Mouse (Mus musculus): Measurements from ENCODE around the gene Utp11.

The Utp11 gene

GRCm38 (mm10) chr4:124704797-124705474 lies 11.5 kb upstream of the Utp11 start:
- peak; percentile 58 for DNase-seq (ENCODE audit: low spot score)

DNA sequence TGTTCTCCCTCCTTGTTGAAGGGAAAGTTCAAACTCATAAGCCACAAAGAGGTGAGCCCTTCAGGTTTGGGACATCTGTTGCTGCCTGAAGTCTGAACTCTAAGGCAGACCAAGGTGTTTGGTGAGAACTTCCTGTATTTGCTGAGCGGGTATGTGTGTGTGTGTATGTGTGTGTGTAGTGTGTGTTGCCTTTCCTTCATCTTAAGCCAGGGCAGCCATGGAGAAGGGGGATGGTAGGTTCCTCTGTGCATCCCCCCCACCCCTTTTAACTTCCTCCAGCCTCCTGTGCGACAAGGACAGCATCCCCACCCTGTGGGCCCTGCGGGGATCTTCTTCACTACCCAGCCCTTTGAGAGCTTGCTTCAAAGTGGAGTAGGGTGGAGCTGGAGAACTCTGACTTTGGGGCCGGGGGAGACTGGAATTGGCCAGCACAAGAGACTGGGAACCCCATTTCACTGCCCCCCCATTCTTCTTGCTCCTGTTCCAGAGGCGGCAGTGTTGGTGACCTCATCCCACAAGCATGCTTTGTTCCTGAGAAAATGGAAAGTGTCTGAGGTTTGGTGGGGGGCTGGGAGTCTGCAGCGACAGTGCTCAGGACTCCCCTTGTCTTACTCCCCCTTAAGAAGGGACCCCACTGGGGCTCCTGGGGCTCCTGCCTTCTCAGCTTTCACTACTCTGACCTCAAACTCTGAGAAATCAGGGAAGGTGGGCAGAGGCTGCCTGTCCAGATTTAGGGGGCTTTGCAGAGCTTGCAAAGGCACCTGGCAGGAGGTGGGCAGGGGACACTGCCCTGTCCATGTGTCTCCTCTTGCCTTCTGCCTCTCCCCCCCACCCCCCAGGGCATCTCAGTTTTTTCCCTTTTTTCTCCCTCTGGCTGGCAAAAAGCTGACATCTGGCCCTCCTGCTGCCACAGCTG lies 10.7 kb upstream of the Utp11 start:
- DNase-seq (ENCODE audit: low spot score), result peak; percentile 43

DNA sequence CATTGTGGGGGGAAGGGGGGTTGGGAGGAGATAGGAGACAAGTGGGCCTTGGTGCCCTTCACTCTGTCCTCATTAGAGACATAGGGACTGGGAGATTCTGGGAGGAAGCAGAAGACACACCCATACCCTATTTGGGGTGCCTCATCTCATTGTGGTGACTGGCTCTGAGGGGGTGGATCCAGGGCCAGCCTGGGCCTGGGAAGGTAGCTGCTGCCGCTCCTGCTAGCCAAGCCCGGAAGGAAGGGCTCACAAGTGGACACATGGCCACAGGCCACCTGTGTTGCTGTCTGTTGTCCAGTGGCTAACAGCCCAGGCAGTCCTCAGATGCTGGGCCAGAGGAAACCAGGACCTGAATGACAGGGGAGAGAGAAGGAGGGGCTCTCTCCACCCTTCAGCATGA lies 10.0 kb upstream of the Utp11 start:
- DNase-seq (ENCODE audit: low spot score), result no peak

DNA sequence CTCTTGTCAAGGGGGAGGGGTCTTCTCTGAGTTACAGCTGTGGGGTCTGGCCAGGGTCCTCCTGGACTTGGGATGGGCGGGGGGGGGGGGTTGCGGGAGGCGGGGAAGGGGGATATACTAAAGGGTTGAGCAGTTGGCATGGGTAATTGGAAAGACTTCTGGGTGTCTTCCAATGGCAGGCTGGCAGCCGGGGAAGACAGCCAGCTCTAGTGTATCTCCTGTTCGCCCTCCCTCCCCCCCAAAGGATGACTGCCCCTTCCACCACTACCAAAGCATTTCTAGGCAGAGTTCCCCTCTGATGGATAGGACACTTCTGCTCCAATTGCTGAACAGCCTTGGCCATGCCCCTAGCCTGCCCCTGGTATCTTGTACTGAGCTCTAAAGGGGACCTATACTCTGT lies 8.5 kb upstream of the Utp11 start:
- no peak for DNase-seq (ENCODE audit: low spot score)

DNA sequence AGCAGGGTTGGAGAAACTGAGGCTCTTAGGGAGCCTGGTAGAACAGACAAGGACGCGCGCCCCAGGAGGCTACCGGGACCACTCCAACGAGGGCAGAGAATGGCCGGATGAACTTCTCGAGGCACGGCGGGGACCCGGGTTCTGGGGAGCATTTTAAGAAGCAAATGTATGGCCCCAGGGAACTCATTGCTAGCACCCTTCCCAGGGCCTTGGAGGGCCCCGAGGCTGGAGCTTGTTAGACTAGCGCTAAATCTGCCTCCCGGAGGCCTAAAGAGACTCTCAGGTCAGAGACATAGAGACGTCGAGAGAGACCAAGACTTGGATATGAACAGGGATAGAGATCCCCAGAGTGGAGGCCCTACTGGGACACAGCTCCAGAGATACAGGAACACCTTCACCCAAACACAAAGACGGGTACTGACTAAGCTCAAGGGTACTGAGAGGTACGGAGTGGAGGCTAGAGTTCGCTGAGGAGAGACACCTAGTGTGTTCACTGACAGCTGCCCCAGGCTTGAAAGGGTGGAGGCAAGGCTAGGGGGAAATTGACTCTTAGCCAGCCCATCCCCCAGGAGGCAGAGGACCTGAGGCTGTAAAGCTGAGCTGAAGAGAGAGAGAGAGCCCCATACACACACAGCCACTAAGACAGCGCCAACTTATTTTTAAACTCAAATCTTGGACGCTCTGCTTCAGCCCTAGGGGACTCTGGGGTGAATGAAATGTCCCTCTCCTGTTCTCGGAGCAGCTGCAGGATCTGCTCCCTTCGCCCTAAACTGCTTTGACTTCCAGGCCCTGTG lies 7.8 kb upstream of the Utp11 start:
- DNase-seq (ENCODE audit: low spot score), result peak; percentile 64

DNA sequence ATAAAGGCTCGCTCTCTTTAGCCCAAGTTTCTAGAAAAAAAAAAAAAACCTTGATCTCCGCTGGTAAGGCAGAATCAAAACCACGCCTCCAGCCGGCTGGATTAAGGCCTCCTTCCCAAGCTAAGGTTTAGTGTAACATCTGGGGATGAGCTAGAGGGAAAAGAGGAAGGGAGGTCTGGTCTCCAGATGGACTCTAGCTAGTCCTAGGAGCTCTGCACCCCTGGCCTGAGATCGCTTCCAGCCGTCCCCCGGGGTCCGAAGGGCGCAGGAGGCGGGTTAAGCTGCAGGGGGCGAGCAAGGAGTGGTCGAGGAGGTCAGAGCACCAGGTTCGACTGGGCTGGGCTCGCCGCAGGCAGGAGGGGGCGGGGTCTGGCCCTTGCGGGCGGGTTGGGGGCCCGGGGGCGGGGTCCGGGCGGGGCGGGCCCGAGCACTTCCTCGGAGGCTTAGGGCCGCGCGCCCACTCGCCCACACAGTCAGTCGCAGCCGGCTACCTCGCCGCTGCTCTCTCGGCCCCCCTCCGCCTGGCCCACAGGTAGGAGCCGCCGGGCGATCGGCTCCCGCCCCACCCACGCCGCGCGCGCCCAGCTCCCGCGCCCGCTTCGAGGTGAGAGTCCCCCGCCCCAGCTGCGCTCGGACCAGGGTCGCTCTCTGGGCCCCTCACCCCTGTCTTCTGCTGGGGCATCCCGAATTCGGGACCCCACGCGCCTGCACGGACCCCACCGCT lies 7.0 kb upstream of the Utp11 start, which contains the start of gene Fhl3:
TSS of gene Fhl3 (plus strand) at position 454 of the 724 bp plus-strand sequence.
- peak; percentile 81 for DNase-seq (ENCODE audit: low spot score)

DNA sequence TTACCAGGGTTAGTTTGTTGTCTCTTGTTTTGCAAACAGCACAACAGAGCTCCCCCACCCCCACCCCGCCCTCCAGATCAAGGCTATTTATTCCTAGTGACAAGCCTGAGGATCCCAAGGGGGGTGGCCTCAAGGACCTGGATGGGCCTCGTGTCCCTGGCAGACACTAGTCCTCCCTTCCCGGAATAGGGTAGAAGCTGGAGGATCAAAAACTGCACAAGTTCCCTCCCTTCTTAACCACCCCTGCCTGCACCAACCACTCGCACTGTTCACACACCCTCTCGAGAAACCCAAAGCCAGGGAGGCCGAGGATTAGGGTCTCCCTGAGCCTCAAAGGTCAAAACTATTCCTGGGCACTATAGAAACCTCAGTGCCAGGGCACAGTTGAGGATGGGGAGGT lies 6.4 kb upstream of the Utp11 start:
- DNase-seq (ENCODE audit: low spot score), result peak; percentile 14

DNA sequence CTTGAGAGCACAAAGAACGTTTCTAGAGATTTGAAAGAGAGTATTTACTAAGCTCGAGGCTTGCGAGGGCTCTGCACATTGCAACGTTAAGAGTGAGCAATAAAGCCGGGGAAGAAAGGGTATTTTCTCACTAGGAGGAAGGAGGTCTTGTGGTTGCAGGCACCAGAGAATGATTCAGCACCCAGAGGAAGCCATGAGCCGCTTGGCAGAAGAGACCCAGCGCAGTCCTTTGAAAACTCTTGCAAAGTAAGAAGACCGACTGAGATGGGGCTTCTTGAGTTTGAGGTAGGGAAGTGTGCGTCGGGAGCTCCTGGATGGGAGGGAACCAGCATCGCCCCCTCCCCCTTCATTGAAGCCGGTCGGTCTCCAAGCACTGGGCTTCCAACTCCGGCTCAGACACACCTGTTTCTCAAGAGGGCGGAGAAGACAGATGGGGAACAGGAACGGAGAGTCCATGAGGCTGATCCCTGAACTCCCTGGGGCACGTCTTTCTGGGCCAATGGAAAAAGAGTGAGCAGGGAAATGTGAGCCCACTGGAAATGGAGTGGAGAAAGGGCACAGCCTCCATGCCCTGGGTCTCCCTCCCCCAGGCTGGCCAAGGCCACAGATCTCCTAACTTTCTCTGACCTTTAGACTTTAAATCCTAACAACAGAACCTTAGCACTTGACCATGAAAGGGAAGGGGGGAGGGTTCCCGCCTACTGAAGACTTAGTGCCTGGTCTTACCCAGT lies 2.6 kb upstream of the Utp11 start:
- DNase-seq (ENCODE audit: low spot score), result peak; percentile 60

DNA sequence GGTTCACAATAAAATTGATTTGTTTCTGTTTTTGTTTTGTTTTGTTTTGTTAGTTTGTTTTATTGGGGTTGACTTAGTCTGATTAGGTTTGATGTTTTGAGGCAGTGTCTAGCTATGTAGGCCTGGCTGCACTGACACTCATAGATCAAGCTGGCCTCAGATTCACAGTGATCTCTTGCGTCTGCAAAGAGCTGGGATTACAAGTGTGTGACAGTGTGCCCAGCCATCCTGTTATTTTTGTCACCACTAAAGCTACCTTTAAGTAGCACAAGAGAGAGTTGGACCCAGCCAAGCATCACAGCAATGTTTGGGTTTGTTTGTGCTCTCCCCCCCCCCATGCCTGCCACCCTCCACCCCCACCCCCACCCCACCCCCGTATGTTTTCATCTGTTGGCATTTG lies 1.2 kb upstream of the Utp11 start:
- DNase-seq (ENCODE audit: low spot score), result no peak

- no peak for DNase-seq (ENCODE audit: low spot score)
Measured at GRCm38 (mm10) chr4:124692416-124692861, 961 bp downstream of the Utp11 start.

- no peak for DNase-seq (ENCODE audit: low spot score)
Measured at GRCm38 (mm10) chr4:124691455-124691854, 1.9 kb downstream of the Utp11 start.

- DNase-seq (ENCODE audit: low spot score), result no peak
Measured at GRCm38 (mm10) chr4:124685897-124686402, 7.5 kb downstream of the Utp11 start.

- DNase-seq (ENCODE audit: low spot score), result no peak
Measured at GRCm38 (mm10) chr4:124685453-124685852, 7.9 kb downstream of the Utp11 start.

DNA sequence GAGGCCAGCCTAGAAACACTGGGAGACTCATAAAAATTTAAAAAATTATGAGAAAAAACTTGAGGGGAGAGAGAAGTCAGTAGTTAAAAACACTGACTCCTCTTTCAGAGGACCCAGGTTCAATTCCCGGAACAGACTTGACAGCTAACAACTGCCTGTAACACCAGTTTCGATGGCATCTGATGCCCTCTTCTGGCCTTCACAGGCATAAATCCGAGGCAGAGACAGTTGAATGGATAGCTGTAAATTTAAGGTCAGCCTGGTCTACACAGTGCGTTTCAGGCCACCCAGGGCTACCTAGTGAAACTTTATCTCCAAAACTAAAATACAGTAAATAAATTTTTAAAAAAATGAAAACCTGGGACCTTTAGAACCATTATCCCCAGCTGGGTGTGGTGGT lies 8.4 kb downstream of the Utp11 start:
- no peak for DNase-seq (ENCODE audit: low spot score)

DNA sequence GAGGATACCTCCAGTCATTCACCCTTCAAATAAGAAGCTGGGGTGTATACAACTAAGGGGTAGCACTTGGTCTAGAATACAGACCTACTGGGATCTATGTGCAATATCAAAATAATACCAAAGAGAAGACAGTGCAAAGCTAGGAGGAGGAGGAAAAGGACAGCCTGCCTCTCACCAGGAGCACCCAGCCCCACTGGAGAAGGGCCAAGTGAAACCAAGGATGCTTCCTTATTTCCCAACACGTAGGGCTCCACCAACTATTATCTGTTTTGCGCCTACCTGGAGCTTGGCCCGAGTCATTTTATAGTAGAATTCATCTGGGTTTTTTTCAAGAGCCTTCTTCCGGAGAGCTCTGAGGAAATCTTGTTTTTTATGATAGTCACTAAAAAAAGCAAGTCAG lies 9.9 kb downstream of the Utp11 start:
- no peak for DNase-seq (ENCODE audit: low spot score)

- DNase-seq (ENCODE audit: low spot score), result no peak
Measured at GRCm38 (mm10) chr4:124682270-124682669, 11.1 kb downstream of the Utp11 start.

GRCm38 (mm10) chr4:124675958-124676357 lies 17.4 kb downstream of the Utp11 start:
- DNase-seq (ENCODE audit: low spot score), result no peak

DNA sequence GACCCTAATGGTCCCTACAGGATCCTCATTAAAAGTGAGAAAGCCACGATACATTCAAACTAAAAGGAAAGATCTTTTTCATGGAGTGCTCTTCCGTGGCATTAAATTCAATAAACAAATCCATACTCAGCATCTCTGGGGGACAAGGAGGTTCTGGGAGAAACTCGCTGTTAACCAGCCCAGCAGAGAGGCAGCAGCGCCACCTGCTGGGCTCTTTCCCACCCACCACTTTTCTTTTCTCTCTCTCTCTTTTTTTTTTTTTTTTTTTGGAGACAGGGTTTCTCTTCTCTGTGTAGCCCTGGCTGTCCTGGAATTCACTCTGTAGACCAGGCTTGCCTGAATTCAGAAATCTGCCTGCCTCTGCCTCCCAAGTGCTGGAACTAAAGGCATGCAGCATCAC lies 18.4 kb downstream of the Utp11 start:
- peak; percentile 76 for DNase-seq (ENCODE audit: low spot score)

DNA sequence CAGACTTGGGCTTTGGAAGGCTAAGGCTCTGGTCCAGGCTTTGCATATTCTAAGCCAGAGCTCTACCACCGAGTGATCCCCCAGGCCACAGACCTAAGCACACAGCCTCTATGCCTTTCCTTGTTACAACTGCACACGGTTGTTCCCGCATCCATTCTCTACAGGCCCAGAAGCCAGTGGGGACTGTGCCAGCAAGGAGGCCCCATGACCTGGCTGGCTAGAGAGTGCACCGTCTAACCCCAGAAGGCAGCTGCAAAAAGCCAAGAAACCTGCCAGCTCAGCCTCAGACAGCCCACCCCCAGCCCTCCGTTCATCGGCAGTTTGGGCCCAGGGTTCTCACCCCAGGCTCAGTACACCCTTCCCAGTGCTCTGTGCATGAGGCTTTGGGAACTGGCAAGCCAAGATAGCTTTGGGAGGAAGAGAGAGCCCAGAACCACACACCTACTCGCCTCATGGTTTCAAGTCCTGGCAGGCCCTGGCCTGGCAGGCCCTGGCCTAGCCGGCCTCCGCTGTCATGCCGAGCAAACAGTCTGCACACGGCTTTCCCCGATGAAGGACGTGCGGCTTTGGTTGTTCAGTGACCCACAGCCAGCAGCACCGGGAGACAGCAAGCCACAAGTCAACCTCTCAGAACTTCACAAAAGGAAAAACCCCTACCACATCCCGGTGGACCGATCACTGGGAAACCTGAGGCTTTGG lies 18.9 kb downstream of the Utp11 start:
- no peak for DNase-seq (ENCODE audit: low spot score)

Measured in embryo, embryonic 10 days (tissue).